ENCODE assay signal across 15 mouse cellular contexts in genomic region chr12:7650851-7651250, GRCm38 (mm10).
A peak's percentile ranks its signal among the peaks of the same experiment; 100 is the strongest.
DNase-seq lines count a peak whose midpoint lies in the region; ATAC-seq lines count a peak whose summit lies in the region.
"Had no signal": no experiment of that assay in that cellular context is flagged by ENCODE, and none has a peak within 500 bp of the region (broad histone marks: within the 10 kb centered on the region; RNA-seq: fewer than 3 reads in every experiment).

No protein-coding gene starts in this region.

- peak; percentile 97 for ATAC-seq in frontal cortex, adult (ENCODE audit: low TSS enrichment)
- ATAC-seq: forebrain, embryonic 14.5 days; forebrain, embryonic 16.5 days had no signal

- intact Hi-C loops in gastrocnemius, postnatal 14 days (cut with DNase I; ENCODE audit: low total_unique reads): loop anchor here (1.0 kb wide), 1 partner anchor 28 kb away; no protein-coding TSS in a partner anchor

- no peak for DNase-seq in frontal cortex, postnatal 10 days (ENCODE audit: low spot score in 2 of 2)
- peak; percentile 22 to 29 for DNase-seq in right cerebral cortex, postnatal 10 days (ENCODE audit: low spot score in 2 of 2)
- no peak for DNase-seq in right cerebral cortex, postnatal 4 days
- no peak for DNase-seq in gastrocnemius, postnatal 14 days
- DNase-seq: adrenal gland, adult 2 months; adrenal gland, postnatal 10 days; adrenal gland, postnatal 25 days; cerebellum, adult 11-12 months; cerebellum, adult 2 months; cerebellum, adult 9-10 months; cerebellum, postnatal 10 days; cerebellum, postnatal 25 days had no signal

Comparison
In these comparisons a context has a peak if more than half of its experiments do, and no peak if none do; other contexts are left out.
1. DNase-seq: peak in right cerebral cortex, postnatal 10 days (2 of 2); none in frontal cortex, postnatal 10 days (0 of 2), right cerebral cortex, postnatal 4 days (single experiment) and gastrocnemius, postnatal 14 days (single experiment).